Mouse (Mus musculus): ENCODE results near the gene Tmem38a. TPM values are rescaled to one million over a fixed set of nuclear protein-coding genes. Genes with fewer than 3 reads are reported as not detected.

Gene Tmem38a
- total and polyA plus RNA-seq, 2 experiments from 2014 or later = 47.7 to 71.8 TPM

DNA sequence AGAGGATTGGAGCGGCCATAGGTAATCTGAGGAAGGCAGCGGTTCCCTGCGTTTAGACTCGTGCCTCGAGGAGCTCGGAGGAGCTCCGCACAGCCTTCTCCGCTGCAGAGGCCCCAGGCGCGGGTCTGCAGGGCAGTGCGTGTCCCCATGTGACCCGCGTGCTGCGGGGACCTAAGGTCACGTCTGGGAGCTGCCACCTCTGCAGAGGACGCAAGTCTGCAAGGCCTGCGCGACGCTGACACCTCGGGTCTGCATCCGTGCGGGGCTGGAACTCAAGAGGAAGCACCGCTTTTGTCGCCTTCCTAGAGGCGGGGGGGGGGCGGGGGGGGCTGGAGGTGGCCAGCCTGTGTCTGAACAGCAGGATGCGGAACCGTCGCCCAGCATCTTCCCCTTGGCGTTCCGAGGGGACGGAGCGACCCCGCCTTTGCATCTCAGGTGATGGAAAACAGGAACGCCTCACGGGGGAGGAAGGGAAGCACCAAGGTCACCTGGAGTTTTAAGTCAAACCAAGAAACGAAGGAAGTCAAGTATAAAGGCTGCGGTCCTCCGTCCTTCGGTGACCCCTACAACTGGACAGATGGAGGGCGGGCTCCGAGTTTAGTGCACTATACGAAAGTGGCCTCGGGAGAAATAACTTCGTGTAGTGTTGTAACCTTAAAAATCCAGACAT, 23.1 kb upstream of the Tmem38a start:
- no peaks in the 10 kb centered on the region for H3K9me3 ChIP-seq (ENCODE audit: low read length)
- ATAC-seq = peak; percentile 70
- no peak for TF ChIP-seq CTCF (IDR thresholded peaks at IDR 0.05; ENCODE audit: low read depth)
- H3K27ac ChIP-seq = peak overlapping the region; percentile 93
- H3K4me1 ChIP-seq (ENCODE audit: insufficient read depth, low read length) = 0 out of 2 replicates have a peak, but pooled peaks cover 8% of the 10 kb centered on the region
- peak overlapping the region; percentile 99 for H3K4me2 ChIP-seq (ENCODE audit: low read depth, low read length)
- H3K27me3 ChIP-seq (ENCODE audit: insufficient read depth, low read length) = no peaks in the 10 kb centered on the region
- H3K4me3 ChIP-seq (ENCODE audit: low read length) = peak overlapping the region; percentile 92
- peaks cover 11% of the 10 kb centered on the region; the same call in 1 of the 2 replicates for H3K36me3 ChIP-seq (ENCODE audit: insufficient read depth, low read length)
- no peak for DNase-seq (ENCODE audit: low spot score)
- WGBS = under 1% methylated on average over 45 of the region's 45 CpGs
- peak overlapping the region; percentile 98 for H3K9ac ChIP-seq (replicated peaks; ENCODE audit: low read length)

DNA sequence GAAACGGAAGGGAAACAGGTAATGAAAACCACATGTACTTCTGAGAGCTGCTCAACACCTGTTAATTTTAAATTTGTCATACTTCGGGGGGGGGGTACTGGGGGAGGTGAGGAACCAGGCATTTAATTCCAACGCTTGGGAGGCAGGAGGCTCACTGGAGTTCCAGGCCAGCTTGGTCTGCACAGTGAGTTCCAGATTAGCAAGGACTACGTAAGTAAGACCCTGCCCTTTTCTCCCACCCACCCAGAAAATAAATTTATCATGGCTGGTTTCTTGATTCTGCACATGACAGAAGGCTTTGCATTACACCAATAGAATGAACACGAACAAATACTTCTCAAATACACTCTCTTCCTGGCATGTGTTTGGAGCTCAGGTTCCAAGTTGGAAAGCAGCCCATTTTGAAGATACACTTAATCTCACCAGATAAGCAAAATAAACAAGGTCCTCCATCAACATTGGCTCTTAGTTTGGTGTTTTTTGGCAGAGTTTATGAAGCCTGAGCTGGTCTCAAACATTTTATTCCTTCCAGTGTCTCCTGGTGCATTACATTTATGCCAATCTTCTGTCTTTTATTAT, 22.5 kb upstream of the Tmem38a start:
- 0 out of 2 replicates have a peak, but pooled peaks cover 5% of the 10 kb centered on the region for H3K36me3 ChIP-seq (ENCODE audit: insufficient read depth, low read length)
- H3K4me2 ChIP-seq (ENCODE audit: low read depth, low read length) = peak overlapping the region; percentile 99
- peak overlapping the region; percentile 98; the same call in 1 of the 2 replicates for H3K9ac ChIP-seq (replicated peaks; ENCODE audit: low read length)
- no peaks in the 10 kb centered on the region for H3K27me3 ChIP-seq (ENCODE audit: insufficient read depth, low read length)
- 0 out of 2 replicates have a peak, but pooled peaks cover 8% of the 10 kb centered on the region for H3K4me1 ChIP-seq (ENCODE audit: insufficient read depth, low read length)
- H3K4me3 ChIP-seq (ENCODE audit: low read length) = peak overlapping the region; percentile 92
- 12% methylated on average over 5 of the region's 5 CpGs for WGBS
- H3K27ac ChIP-seq = peak overlapping the region; percentile 93; the same call in 1 of the 2 replicates
- DNase-seq (ENCODE audit: low spot score) (peak; percentile 4), ATAC-seq (no peak)
- no peaks in the 10 kb centered on the region for H3K9me3 ChIP-seq (ENCODE audit: low read length)
- TF ChIP-seq CTCF (IDR thresholded peaks at IDR 0.05; ENCODE audit: low read depth) = no peak

DNA sequence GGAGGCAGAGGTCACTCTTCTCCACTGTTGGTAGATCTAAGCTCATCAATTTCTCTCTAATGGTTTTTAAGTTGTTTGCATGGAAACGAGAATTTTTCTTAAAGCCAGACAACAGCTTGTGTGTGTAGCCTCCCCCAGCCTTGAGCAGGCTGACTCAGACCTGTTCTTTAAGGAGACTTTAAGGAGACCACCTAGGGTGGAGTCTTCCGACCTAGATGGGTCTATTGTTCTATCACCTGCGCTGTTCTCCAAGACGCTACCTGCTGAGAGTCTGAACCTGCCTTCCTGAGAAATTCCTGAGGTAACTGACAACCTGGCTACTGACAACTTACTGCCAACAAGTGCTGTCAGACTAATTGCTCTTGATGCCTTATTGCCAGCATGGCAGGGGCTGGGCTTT, 16.1 kb upstream of the Tmem38a start:
- Histone ChIP-seq H3K9me3 (ENCODE audit: low read length) (no peaks in the 10 kb centered on the region), H3K9ac (replicated peaks; ENCODE audit: low read length) (no peak overlapping the region), H3K36me3 (ENCODE audit: insufficient read depth, low read length) (0 out of 2 replicates have a peak, but pooled peaks cover 4% of the 10 kb centered on the region), H3K4me2 (ENCODE audit: low read depth, low read length) (no peak overlapping the region), H3K4me1 (ENCODE audit: insufficient read depth, low read length) (no peaks in the 10 kb centered on the region), H3K27me3 (ENCODE audit: insufficient read depth, low read length) (no peaks in the 10 kb centered on the region), H3K4me3 (ENCODE audit: low read length) (no peak overlapping the region), H3K27ac (no peak overlapping the region)
- DNase-seq (ENCODE audit: low spot score) (no peak), ATAC-seq (no peak)
- 48% methylated on average over 4 of the region's 4 CpGs for WGBS
- TF ChIP-seq CTCF (IDR thresholded peaks at IDR 0.05; ENCODE audit: low read depth) = no peak

DNA sequence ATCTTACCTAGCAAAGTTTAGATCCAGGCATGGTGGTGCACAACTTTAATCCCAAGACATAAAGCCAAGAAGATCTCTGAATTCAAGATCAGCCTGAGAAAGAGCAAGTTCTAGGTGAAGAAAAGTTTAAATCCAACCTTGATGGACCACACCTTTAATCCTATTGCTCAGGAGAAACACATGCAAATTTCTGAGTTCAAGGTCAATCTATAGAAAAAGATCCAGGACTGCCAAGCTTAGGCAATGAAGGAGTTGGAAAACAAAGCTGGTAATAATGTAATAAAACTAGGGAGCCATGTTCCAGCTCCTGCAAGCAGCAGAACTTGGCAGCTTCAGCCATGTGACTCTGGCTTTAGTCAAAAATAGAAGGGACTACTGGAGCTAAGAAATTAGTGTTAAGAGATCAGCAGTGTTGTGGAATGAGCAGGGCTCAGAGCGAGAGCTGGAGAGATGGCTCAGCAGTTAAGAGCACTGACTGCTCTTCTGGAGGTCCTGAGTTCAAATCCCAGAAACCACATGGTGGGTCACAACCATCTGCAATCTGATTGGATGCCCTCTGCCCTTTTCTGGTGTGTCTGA, 10.7 kb upstream of the Tmem38a start:
- no peak for DNase-seq (ENCODE audit: low spot score)
- H3K27ac ChIP-seq = no peak overlapping the region
- H3K4me1 ChIP-seq (ENCODE audit: insufficient read depth, low read length) = no peaks in the 10 kb centered on the region
- TF ChIP-seq CTCF (IDR thresholded peaks at IDR 0.05; ENCODE audit: low read depth) = no peak
- H3K4me2 ChIP-seq (ENCODE audit: low read depth, low read length) = no peak overlapping the region
- no peaks in the 10 kb centered on the region for H3K27me3 ChIP-seq (ENCODE audit: insufficient read depth, low read length)
- peaks cover 15% of the 10 kb centered on the region; the same call in 1 of the 2 replicates for H3K36me3 ChIP-seq (ENCODE audit: insufficient read depth, low read length)
- ATAC-seq = no peak
- no peak overlapping the region for H3K4me3 ChIP-seq (ENCODE audit: low read length)
- no peaks in the 10 kb centered on the region for H3K9me3 ChIP-seq (ENCODE audit: low read length)
- no peak overlapping the region for H3K9ac ChIP-seq (replicated peaks; ENCODE audit: low read length)
- 92% methylated on average over 1 of the region's 1 CpGs for WGBS

DNA sequence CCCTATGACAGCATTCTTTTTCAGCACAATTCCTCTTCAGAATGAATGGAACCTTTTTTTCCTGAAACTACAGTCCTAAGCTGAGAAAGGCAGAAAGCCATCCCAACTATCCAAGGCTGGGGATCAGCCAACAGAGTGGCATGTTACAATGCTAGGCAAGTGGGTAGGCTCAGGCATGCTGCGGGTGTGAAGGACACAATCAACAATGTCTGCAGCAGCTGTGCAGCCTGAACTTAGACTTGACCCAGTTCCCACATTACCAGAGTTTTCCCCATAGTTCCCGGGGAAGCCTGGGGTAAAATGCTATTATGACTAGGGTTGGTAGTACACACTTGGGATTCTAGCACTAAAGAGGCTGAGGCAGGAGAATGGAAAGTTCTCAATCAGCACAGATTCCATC, 5.9 kb upstream of the Tmem38a start:
- Histone ChIP-seq H3K27ac (no peak overlapping the region), H3K9me3 (ENCODE audit: low read length) (no peaks in the 10 kb centered on the region), H3K4me3 (ENCODE audit: low read length) (no peak overlapping the region), H3K4me2 (ENCODE audit: low read depth, low read length) (no peak overlapping the region), H3K36me3 (ENCODE audit: insufficient read depth, low read length) (peaks cover 38% of the 10 kb centered on the region), H3K9ac (replicated peaks; ENCODE audit: low read length) (no peak overlapping the region), H3K27me3 (ENCODE audit: insufficient read depth, low read length) (no peaks in the 10 kb centered on the region), H3K4me1 (ENCODE audit: insufficient read depth, low read length) (peaks cover 5% of the 10 kb centered on the region)
- 85% methylated on average over 2 of the region's 2 CpGs for WGBS
- no peak for TF ChIP-seq CTCF (IDR thresholded peaks at IDR 0.05; ENCODE audit: low read depth)
- no peak for DNase-seq (ENCODE audit: low spot score)
- ATAC-seq = no peak

DNA sequence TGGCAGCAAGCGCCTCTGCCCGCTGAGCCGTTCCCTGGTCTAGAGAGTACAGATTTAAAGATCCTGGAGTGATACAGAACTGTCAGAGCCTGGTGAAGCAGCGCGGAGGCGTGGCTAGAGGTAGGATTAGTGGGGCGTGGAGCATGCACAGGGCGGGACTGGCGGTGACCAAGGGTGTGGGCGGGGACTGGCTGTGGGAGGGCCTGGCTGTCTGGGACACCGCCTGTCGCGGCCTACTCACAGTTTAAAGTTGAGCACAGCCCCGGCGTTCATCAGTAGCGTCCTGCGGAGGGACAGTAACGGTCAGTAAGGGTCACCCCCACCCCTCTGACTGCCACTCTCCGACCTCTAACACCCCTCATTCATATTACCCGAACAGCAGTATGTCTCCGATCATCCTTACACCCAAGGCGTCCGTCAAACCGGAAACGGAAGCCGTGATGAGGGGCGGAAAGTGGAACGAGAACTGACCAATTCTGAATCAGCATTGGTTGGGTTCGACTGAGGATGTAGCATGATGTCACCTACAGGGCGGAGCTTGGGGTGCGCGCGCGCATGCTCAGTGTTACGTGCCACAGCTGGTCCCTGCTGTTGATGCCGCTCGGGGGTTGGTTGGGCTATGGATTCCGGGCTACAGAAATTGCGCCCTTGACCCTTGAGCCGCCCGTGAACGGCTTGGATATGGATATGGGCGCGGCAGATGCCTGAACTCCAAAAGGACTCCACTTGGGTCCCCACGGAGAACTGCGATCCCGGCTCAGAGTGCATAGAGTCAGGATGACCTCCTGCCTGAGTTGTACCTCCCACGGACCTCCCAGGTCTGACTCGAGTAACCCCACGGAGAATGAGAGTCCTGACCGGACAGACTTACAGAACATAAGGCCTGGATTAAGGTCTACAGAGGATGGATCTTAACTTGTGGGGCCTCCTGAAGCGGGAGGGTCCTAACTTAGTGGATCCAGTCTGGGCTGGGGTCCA, 933 bp upstream of the Tmem38a start, which contains the start of gene Smim7:
Gene Smim7, minus strand, starts transcription at position 456 of the 978 bp plus-strand sequence.
- TF ChIP-seq CTCF (IDR thresholded peaks at IDR 0.05; ENCODE audit: low read depth) = 0 out of 2 replicates have a peak, but pooled peaks have one; percentile 9
- WGBS = under 1% methylated on average over 52 of the region's 52 CpGs
- peak; percentile 97 for ATAC-seq

More for the DNA sequence above, 933 bp upstream of the Tmem38a start, which contains the start of gene Smim7:
- Histone ChIP-seq H3K9me3 (ENCODE audit: low read length) (no peaks in the 10 kb centered on the region), H3K4me1 (ENCODE audit: insufficient read depth, low read length) (peaks cover 11% of the 10 kb centered on the region), H3K4me3 (ENCODE audit: low read length) (peak within 1 kb of the TSS; percentile 79), H3K27me3 (ENCODE audit: insufficient read depth, low read length) (no peaks in the 10 kb centered on the region), H3K27ac (peak within 1 kb of the TSS; percentile 91), H3K4me2 (ENCODE audit: low read depth, low read length) (peak within 1 kb of the TSS; percentile 93), H3K9ac (replicated peaks; ENCODE audit: low read length) (peak within 1 kb of the TSS; percentile 71), H3K36me3 (ENCODE audit: insufficient read depth, low read length) (peaks cover 30% of the 10 kb centered on the region)
- peak; percentile 98 for DNase-seq (ENCODE audit: low spot score)

Data from hindbrain, postnatal 0 days (tissue).